Mouse (Mus musculus) neural tube, embryonic 11.5 days (tissue): ENCODE data around the gene Kcnab1. TPM values are rescaled to one million over a fixed set of nuclear protein-coding genes. Genes with fewer than 3 reads are reported as not detected.
A peak's percentile ranks its signal among the peaks of the same experiment; 100 is the strongest.

Source experiments
- ATAC-seq: fragments of 200-750 bp; cut with Nextera tagmentation; 2 replicates; pipeline ENCODE4 v1.8.0; 2017; ENCODE audit warnings: moderate number of reproducible peaks, mild to moderate bottlenecking, moderate TSS enrichment, moderate library complexity; ENCODE audit not compliant: insufficient read depth, low FRiP score, low TSS enrichment
- DNase-seq: peaks from one replicate; pipeline ENCODE4 v3.0.0-alpha.2; 2015; ENCODE audit warnings: low spot score
- H3K27ac ChIP-seq: fragments of 300-500 bp; sonication (generic); 2 replicates; pipeline ENCODE4 v1.5.1; 2014; ENCODE audit warnings: low read depth, mild to moderate bottlenecking, low read length
- H3K27me3 ChIP-seq: fragments of 300-500 bp; sonication (generic); 2 replicates; pipeline ENCODE4 v1.6.1; 2014; ENCODE audit warnings: mild to moderate bottlenecking, low read length, mixed read lengths; ENCODE audit not compliant: control insufficient read depth, insufficient read depth
- H3K36me3 ChIP-seq: fragments of 300-500 bp; sonication (generic); 2 replicates; pipeline ENCODE4 v1.6.1; 2014; ENCODE audit warnings: mild to moderate bottlenecking, low read length, moderate library complexity, mixed read lengths; ENCODE audit not compliant: control insufficient read depth, insufficient read depth
- H3K4me1 ChIP-seq: fragments of 300-500 bp; sonication (generic); 2 replicates; pipeline ENCODE4 v1.6.1; 2014; ENCODE audit warnings: low read length, mixed read lengths; ENCODE audit not compliant: control insufficient read depth, insufficient read depth
- H3K4me2 ChIP-seq: fragments of 300-500 bp; sonication (generic); 2 replicates; pipeline ENCODE4 v1.6.1; 2014; ENCODE audit warnings: low read depth, mild to moderate bottlenecking, moderate library complexity
- H3K4me3 ChIP-seq: fragments of 300-500 bp; sonication (generic); 2 replicates; pipeline ENCODE4 v1.5.1; 2014; ENCODE audit warnings: low read depth, low read length
- H3K9ac ChIP-seq: fragments of 300-500 bp; sonication (generic); 2 replicates; pipeline ENCODE4 v1.6.1; 2014; ENCODE audit warnings: mild to moderate bottlenecking, low read length
- H3K9me3 ChIP-seq: fragments of 300-500 bp; sonication (generic); 2 replicates; pipeline ENCODE4 v1.6.1; 2016; ENCODE audit warnings: low read length; ENCODE audit not compliant: control insufficient read depth
- WGBS: fragments of 180-500 bp; shearing (Covaris S2); extraction: QIAGEN DNeasy Blood & Tissue Kit; methylation state at CpG from one replicate; pipeline ENCODE4 v1.1.7; 2014; 5-methylcytosine and 5-hydroxymethylcytosine counted together
- polyA plus RNA-seq: library from polyadenylated mRNA; unstranded; fragments of >200 nt; fragmentation: Nextera tagmentation; extraction: Ambion mirVana; gene quantifications from 2 replicates; pipeline ENCODE4 v1.2.1, GENCODE M21; 2014

Gene Kcnab1
- polyA plus RNA-seq, 1 experiment from 2014 or later: 7.7 TPM

DNA sequence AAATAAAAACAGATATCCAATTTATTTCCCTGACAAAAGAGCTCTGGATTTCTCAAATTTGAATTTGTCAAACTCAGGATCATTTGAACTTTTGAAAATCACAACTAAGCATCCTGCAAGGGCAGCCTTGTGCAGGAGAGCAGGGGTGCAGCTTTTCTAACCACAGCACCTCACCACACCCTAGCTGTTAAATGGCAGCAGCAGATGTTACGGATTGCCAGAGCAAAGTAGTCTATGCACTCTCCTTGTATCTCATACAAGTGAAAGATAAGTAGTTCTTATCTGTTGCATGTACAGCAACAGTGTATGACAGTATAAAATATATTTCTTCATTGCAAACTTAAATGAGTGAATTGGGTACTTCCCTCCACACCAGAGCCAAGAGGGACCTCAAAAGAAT is 20.4 kb downstream of the Kcnab1 start:
- no peaks in the 10 kb centered on the region for H3K27me3 ChIP-seq
- H3K9me3 ChIP-seq: no peaks in the 10 kb centered on the region
- 82% methylated on average over 1 of the region's 1 CpGs for WGBS
- no peak for DNase-seq
- H3K4me3 ChIP-seq: no peak overlapping the region
- no peaks in the 10 kb centered on the region for H3K4me1 ChIP-seq
- no peak overlapping the region for H3K4me2 ChIP-seq
- no peaks in the 10 kb centered on the region for H3K36me3 ChIP-seq
- no peak for ATAC-seq
- no peak overlapping the region for H3K9ac ChIP-seq
- no peak overlapping the region for H3K27ac ChIP-seq

DNA sequence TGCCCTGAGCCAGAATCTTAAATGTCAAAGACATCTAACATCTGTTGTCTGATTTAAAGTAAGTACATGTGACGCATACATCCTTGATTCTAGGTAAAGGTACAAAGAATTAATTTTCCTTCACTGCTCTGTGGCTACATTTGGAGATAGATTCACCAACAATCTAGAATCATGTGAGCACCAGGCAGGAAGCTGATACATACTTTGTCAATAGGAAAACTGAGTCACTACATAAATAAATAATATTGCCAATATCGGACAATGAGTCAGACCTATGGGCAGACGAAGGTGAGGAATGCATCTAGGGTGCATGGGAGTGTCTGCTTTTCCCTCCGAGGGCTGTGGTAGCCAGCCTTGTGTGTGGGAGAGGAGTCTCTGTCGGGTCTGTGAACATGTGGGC is 25.7 kb downstream of the Kcnab1 start:
- H3K27ac ChIP-seq: no peak overlapping the region
- no peak for DNase-seq
- H3K4me2 ChIP-seq: no peak overlapping the region
- WGBS: 80% methylated on average over 5 of the region's 5 CpGs
- H3K4me3 ChIP-seq: no peak overlapping the region
- ATAC-seq: no peak
- no peak overlapping the region for H3K9ac ChIP-seq
- no peaks in the 10 kb centered on the region for H3K36me3 ChIP-seq
- H3K9me3 ChIP-seq: no peaks in the 10 kb centered on the region
- H3K4me1 ChIP-seq: no peaks in the 10 kb centered on the region
- H3K27me3 ChIP-seq: no peaks in the 10 kb centered on the region

DNA sequence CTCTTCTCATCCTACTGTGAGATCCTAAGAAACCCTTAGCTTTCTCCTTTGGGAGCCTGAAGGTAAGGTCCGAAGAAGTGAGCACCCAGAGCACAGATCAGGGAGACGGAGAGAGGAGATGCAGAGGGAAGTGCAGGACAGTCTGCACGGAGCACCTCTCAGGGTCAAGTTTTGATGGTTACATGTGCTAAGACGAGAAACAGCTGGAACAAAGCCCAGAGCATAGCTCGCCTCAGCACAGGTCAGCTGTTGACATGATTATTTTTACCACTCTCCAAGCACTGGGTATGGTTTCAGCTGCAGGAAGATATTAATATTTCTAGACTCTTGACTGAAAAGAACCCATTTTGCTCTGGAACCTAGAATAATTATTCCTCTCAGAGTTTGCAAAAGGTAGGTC is 27.7 kb downstream of the Kcnab1 start:
- H3K4me3 ChIP-seq: no peak overlapping the region

GRCm38 (mm10) chr3:65138739-65139138 is 29.6 kb downstream of the Kcnab1 start:
- no peaks in the 10 kb centered on the region for H3K9me3 ChIP-seq
- H3K4me1 ChIP-seq: no peaks in the 10 kb centered on the region
- H3K4me3 ChIP-seq: no peak overlapping the region
- no peak overlapping the region for H3K9ac ChIP-seq
- 90% methylated on average over 3 of the region's 3 CpGs for WGBS
- ATAC-seq (no peak), DNase-seq (no peak)
- H3K27me3 ChIP-seq: no peaks in the 10 kb centered on the region
- no peak overlapping the region for H3K27ac ChIP-seq
- no peak overlapping the region for H3K4me2 ChIP-seq
- no peaks in the 10 kb centered on the region for H3K36me3 ChIP-seq

More for the DNA sequence above, 27.7 kb downstream of the Kcnab1 start:
- Histone ChIP-seq H3K4me1 (no peaks in the 10 kb centered on the region), H3K9me3 (no peaks in the 10 kb centered on the region), H3K27me3 (no peaks in the 10 kb centered on the region), H3K4me2 (no peak overlapping the region), H3K9ac (no peak overlapping the region), H3K27ac (no peak overlapping the region), H3K36me3 (no peaks in the 10 kb centered on the region)
- ATAC-seq (no peak), DNase-seq (no peak)
- WGBS: 86% methylated on average over 5 of the region's 5 CpGs

GRCm38 (mm10) chr3:65145152-65145551 is 36.0 kb downstream of the Kcnab1 start:
- 54% methylated on average over 5 of the region's 5 CpGs for whole genome bisulfite sequencing
- no peaks in the 10 kb centered on the region for H3K27me3 ChIP-seq
- DNase-seq (no peak), ATAC-seq (0 out of 2 replicates have a peak, but pooled peaks have one; percentile 35)
- H3K4me2 ChIP-seq: no peak overlapping the region
- H3K4me3 ChIP-seq: no peak overlapping the region
- H3K27ac ChIP-seq: no peak overlapping the region
- no peaks in the 10 kb centered on the region for H3K36me3 ChIP-seq
- no peaks in the 10 kb centered on the region for H3K9me3 ChIP-seq
- H3K9ac ChIP-seq: no peak overlapping the region
- no peaks in the 10 kb centered on the region for H3K4me1 ChIP-seq

DNA sequence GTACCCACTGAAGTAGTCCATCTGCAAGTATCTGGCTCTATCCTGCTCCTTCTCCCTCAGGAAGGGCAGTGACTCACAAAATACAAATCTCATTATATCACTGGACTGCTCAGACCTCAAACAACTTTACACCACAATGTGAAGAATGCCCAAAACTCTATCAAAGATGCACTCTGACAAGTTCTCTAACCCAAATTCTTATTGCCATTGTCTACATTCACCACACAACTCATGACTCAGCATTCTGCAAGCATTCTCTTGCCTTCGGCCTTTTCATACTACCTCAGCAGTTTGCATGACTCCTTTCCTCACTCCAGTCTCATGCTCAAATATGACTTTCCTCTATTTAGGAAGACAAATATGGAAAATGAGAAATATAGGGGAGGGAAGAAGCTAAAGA is 42.6 kb downstream of the Kcnab1 start:
- Histone ChIP-seq H3K4me1 (no peaks in the 10 kb centered on the region), H3K4me3 (no peak overlapping the region), H3K9ac (no peak overlapping the region), H3K4me2 (no peak overlapping the region), H3K27me3 (no peaks in the 10 kb centered on the region), H3K27ac (no peak overlapping the region), H3K36me3 (no peaks in the 10 kb centered on the region), H3K9me3 (no peaks in the 10 kb centered on the region)
- DNase-seq (no peak), ATAC-seq (no peak)
- WGBS: 95% methylated on average over 1 of the region's 1 CpGs

GRCm38 (mm10) chr3:65172964-65173363 is 63.8 kb downstream of the Kcnab1 start:
- Histone ChIP-seq H3K27ac (no peak overlapping the region), H3K4me1 (no peaks in the 10 kb centered on the region), H3K27me3 (no peaks in the 10 kb centered on the region), H3K9me3 (no peaks in the 10 kb centered on the region), H3K36me3 (no peaks in the 10 kb centered on the region), H3K4me3 (no peak overlapping the region), H3K9ac (no peak overlapping the region), H3K4me2 (no peak overlapping the region)
- WGBS: 75% methylated on average over 5 of the region's 5 CpGs
- ATAC-seq: no peak
- DNase-seq: peak; percentile 15

GRCm38 (mm10) chr3:65174564-65174963 is 65.4 kb downstream of the Kcnab1 start:
- no peaks in the 10 kb centered on the region for H3K36me3 ChIP-seq
- H3K4me3 ChIP-seq: no peak overlapping the region
- no peak overlapping the region for H3K4me2 ChIP-seq
- H3K4me1 ChIP-seq: no peaks in the 10 kb centered on the region
- H3K27ac ChIP-seq: no peak overlapping the region
- no peak for DNase-seq
- H3K9me3 ChIP-seq: no peaks in the 10 kb centered on the region
- no peaks in the 10 kb centered on the region for H3K27me3 ChIP-seq
- ATAC-seq: no peak
- H3K9ac ChIP-seq: no peak overlapping the region
- 80% methylated on average over 12 of the region's 12 CpGs for WGBS

DNA sequence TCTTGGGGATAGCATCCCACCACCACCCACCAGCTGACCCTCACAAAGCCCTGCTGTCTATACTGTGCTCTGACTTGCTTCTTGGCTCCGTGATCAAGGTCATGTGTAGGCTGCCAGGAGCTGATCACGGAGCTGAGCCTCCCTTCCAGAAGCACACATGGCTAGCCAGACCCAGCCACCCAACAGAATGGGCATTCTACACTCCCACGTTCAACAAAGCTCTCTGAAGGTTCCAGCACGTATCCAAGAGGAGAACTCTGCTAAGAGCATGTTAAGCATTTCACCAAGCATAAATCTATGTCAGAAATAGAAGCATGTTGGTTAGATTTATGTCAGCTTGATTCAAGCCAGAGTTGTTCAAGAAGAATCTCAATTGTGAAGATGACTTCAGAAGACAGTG is 66.6 kb downstream of the Kcnab1 start:
- WGBS: 84% methylated on average over 4 of the region's 4 CpGs
- Histone ChIP-seq H3K9ac (no peak overlapping the region), H3K27me3 (no peaks in the 10 kb centered on the region), H3K27ac (no peak overlapping the region), H3K9me3 (no peaks in the 10 kb centered on the region), H3K4me1 (no peaks in the 10 kb centered on the region), H3K4me3 (no peak overlapping the region), H3K4me2 (no peak overlapping the region), H3K36me3 (no peaks in the 10 kb centered on the region)
- ATAC-seq (no peak), DNase-seq (no peak)
